12 mouse cellular contexts compared by ENCODE assay signal in the genomic region with DNA sequence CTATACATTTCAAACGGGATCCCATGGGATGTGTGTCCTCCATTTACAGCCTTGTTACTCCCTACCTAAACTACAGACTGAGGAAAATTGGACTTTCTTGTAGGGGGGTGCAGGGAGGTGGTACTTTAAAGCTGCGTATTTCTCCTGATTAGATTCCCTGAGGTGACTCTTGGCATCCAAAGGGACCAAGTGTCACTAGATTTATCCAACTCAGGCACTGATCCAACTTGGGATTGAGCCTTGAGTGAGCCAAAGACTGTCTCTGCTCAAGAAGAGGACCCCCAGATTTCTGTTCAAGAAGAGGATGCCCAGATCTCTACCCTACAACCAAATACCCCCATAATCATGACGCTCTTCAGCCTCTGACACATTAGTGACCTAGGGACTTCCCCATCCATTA.
"Had no signal": no experiment of that assay in that cellular context is flagged by ENCODE, and none has a peak within 500 bp of the region (broad histone marks: within the 10 kb centered on the region; RNA-seq: fewer than 3 reads in every experiment).

No protein-coding gene starts in this region.

- DNase-seq: retina, postnatal 1 day; right cerebral cortex, adult 18-20 months; right cerebral cortex, postnatal 14 days; right cerebral cortex, postnatal 25 days; right cerebral cortex, postnatal 4 days; spleen, adult 18-20 months; thymus, adult 18-20 months; thymus, adult 2 months; thymus, postnatal 14 days; thymus, postnatal 25 days; thymus, postnatal 36 days; thymus, postnatal 4 days had no signal
